Mouse (Mus musculus) limb, embryonic 14.5 days (tissue): ENCODE measurements around the gene Plekhg6. TPM values are rescaled to one million over a fixed set of nuclear protein-coding genes. Genes with fewer than 3 reads are reported as not detected.

Experiments
- ATAC-seq: fragments of 200-750 bp; cut with Nextera tagmentation; 2 replicates; pipeline ENCODE4 v1.8.0; 2017; ENCODE audit warnings: low read depth, moderate number of reproducible peaks, moderate TSS enrichment; ENCODE audit not compliant: low FRiP score
- DNase-seq: peaks from one replicate; pipeline ENCODE4 v3.0.0-alpha.2; 2015; ENCODE audit warnings: low spot score
- H3K27ac ChIP-seq: fragments of 300-500 bp; sonication (generic); replicated peaks from 2 replicates; pipeline ENCODE4 v1.5.1; 2014; ENCODE audit warnings: low read depth, mild to moderate bottlenecking, low read length, moderate library complexity, mixed read lengths
- H3K27me3 ChIP-seq: fragments of 300-500 bp; sonication (generic); 2 replicates; pipeline ENCODE4 v1.6.1; 2014; ENCODE audit warnings: low read length, mixed read lengths; ENCODE audit not compliant: control insufficient read depth, insufficient read depth
- H3K36me3 ChIP-seq: fragments of 300-500 bp; sonication (generic); 2 replicates; pipeline ENCODE4 v1.6.1; 2014; ENCODE audit warnings: mild to moderate bottlenecking, low read length, moderate library complexity, mixed read lengths; ENCODE audit not compliant: control insufficient read depth, insufficient read depth
- H3K4me1 ChIP-seq: fragments of 300-500 bp; sonication (generic); 2 replicates; pipeline ENCODE4 v1.6.1; 2014; ENCODE audit warnings: antibody characterized with exemption, low read length, mixed read lengths; ENCODE audit not compliant: control insufficient read depth, insufficient read depth
- H3K4me2 ChIP-seq: fragments of 300-500 bp; sonication (generic); replicated peaks from 2 replicates; pipeline ENCODE4 v1.6.1; 2014; ENCODE audit warnings: low read depth, mild to moderate bottlenecking, low read length, moderate library complexity; ENCODE audit not compliant: severe bottlenecking
- H3K4me3 ChIP-seq: fragments of 300-500 bp; sonication (generic); replicated peaks from 2 replicates; pipeline ENCODE4 v1.5.1; 2014; ENCODE audit warnings: low read length
- H3K9ac ChIP-seq: fragments of 300-500 bp; sonication (generic); 2 replicates; pipeline ENCODE4 v1.6.1; 2014; ENCODE audit warnings: mild to moderate bottlenecking, low read depth, low read length, moderate library complexity; ENCODE audit not compliant: severe bottlenecking
- H3K9me3 ChIP-seq: fragments of 300-500 bp; sonication (generic); 2 replicates; pipeline ENCODE4 v1.6.1; 2016; ENCODE audit warnings: low read length; ENCODE audit not compliant: control insufficient read depth
- POLR2A ChIP-seq: fragments of 200-500 bp; IDR thresholded peaks from 2 replicates; pipeline ENCODE4 v1.8.0; 2012; ENCODE audit warnings: inconsistent platforms, mild to moderate bottlenecking, moderate library complexity, borderline replicate concordance; ENCODE audit not compliant: insufficient read depth, insufficient read length; ENCODE audit errors: extremely low read depth
- WGBS: fragments of 180-500 bp; shearing (Covaris S2); extraction: QIAGEN DNeasy Blood & Tissue Kit; methylation state at CpG from one replicate; pipeline ENCODE4 v1.1.7; 2014; 5-methylcytosine and 5-hydroxymethylcytosine counted together
- polyA plus RNA-seq, 2 experiments: library from polyadenylated mRNA; depleted of rRNA in 1 of 2; stranded (reverse) in 1 of 2; unstranded in 1 of 2; fragments of >200 nt; fragmentation: Nextera tagmentation in 1 of 2; extraction: Ambion mirVana in 1 of 2; gene quantifications; 2 replicates each; pipeline versions ENCODE4 v1.2.1 to v1.2.3; 2012 to 2014

Plekhg6 gene
- polyA plus RNA-seq, 2 experiments: 1.3 to 1.6 TPM

- peak; percentile 28; the same call in 1 of the 2 replicates for ATAC-seq
- Histone ChIP-seq H3K27me3 (no peaks in the 10 kb centered on the region), H3K4me2 (no peak overlapping the region), H3K9ac (no peak overlapping the region), H3K27ac (no peak overlapping the region), H3K36me3 (no peaks in the 10 kb centered on the region), H3K9me3 (no peaks in the 10 kb centered on the region), H3K4me3 (no peak overlapping the region), H3K4me1 (0 out of 2 replicates have a peak, but pooled peaks cover 7% of the 10 kb centered on the region)
- TF ChIP-seq POLR2A: no peak
- WGBS: 55% methylated on average over 4 of the region's 4 CpGs
- DNase-seq: peak; percentile 59
These were observed 12.7 kb downstream of the Plekhg6 start for GRCm38 (mm10) chr6:125367758-125368371.

GRCm38 (mm10) chr6:125366133-125366532 lies 14.5 kb downstream of the Plekhg6 start:
- no peak overlapping the region for H3K27ac ChIP-seq
- H3K9me3 ChIP-seq: no peaks in the 10 kb centered on the region
- WGBS: 71% methylated on average over 1 of the region's 1 CpGs
- H3K9ac ChIP-seq: no peak overlapping the region
- ATAC-seq (no peak), DNase-seq (no peak)
- no peaks in the 10 kb centered on the region; the same call in 1 of the 2 replicates for H3K27me3 ChIP-seq
- no peak for TF ChIP-seq POLR2A
- no peak overlapping the region for H3K4me2 ChIP-seq
- H3K36me3 ChIP-seq: peaks cover 16% of the 10 kb centered on the region
- 0 out of 2 replicates have a peak, but pooled peaks cover 7% of the 10 kb centered on the region for H3K4me1 ChIP-seq
- no peak overlapping the region for H3K4me3 ChIP-seq

DNA sequence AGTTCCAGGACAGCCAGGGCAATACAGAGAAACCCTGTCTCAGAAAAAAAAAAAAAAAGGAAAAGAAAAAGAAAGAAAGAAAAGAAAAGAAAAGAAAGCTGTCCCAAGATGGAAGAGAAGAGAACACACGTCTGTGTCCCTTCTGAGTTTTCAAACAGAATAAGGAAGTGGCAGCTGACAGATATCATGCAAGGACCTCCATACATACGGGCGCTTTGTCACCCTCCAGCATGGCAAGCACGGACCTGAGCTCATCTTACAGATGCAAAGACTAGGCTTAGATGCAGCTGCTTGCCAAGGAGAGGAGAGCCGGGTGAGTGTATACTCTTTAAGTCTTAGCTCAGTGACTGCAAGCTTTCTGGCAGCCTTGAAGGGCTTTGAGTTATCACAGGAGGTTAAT lies 15.1 kb downstream of the Plekhg6 start:
- no peaks in the 10 kb centered on the region; the same call in 1 of the 2 replicates for H3K27me3 ChIP-seq

DNA sequence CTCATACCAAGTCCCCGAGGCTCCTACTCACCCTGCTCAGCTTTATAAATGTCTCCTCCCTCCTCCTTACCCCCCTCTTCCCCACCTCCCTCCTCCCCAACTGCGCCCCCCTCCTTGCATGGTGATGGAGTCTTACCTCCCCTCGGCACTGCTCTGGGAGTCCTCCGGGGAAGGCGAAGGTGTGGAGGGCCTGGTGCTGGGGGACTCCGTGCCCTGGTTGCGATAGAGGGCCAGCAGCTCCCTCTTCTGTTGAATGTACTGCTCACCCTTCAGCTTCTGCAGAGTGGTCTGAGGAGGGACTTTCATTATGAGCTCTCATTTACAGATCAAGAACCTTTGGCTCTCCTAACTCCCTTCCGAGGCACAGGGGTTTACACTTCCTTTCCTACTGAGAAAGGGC lies 16.1 kb downstream of the Plekhg6 start:
- no peak overlapping the region for H3K4me2 ChIP-seq
- no peak for ATAC-seq

More for the DNA sequence above, 15.1 kb downstream of the Plekhg6 start:
- no peak for TF ChIP-seq POLR2A
- Histone ChIP-seq H3K4me3 (no peak overlapping the region), H3K9ac (no peak overlapping the region), H3K4me2 (no peak overlapping the region), H3K9me3 (no peaks in the 10 kb centered on the region), H3K4me1 (0 out of 2 replicates have a peak, but pooled peaks cover 7% of the 10 kb centered on the region), H3K36me3 (peaks cover 22% of the 10 kb centered on the region), H3K27ac (no peak overlapping the region)
- DNase-seq: no peak
- 82% methylated on average over 5 of the region's 5 CpGs for WGBS
- ATAC-seq: no peak

DNA sequence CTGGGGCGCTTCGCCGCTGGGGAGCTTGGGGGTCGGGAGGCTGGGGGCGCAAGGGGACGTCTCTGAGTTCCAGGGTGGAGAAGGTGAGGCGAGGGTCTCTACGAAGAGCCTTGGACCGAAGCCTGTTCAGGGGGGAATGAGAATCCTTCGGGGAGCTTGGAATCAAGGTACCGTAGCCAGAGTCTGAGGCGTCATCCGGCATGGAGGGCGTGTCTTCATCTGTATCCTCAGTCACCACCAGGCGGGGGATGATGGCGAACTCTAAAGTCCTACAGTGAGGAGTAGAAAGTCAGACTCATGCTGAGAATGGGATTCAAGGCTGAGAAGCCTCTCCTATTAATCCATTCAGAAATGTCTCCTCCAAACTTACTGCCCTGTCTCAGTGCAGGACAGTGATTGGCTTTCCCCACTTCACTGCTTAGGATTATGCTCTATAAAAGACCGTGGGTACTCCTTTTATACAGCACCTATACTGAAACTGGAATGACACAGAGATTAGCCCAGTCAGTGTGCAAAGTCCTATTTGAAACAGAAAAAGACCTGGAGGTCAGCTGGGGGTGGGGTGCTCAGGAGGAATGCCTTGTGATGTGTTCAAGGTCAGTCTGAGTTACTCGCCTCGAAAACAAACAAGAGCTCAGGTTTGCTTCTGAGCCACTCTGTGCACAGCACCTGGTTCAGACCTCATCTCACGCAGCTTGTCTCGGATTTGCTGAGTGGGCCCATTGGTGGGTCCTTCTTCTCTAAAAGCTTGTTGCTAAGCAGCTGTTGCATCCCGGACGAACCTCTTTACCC lies 16.9 kb downstream of the Plekhg6 start:
- Histone ChIP-seq H3K9ac (no peak overlapping the region), H3K4me1 (0 out of 2 replicates have a peak, but pooled peaks cover 7% of the 10 kb centered on the region), H3K36me3 (peaks cover 40% of the 10 kb centered on the region), H3K4me3 (no peak overlapping the region), H3K9me3 (no peaks in the 10 kb centered on the region), H3K27ac (no peak overlapping the region), H3K27me3 (no peaks in the 10 kb centered on the region; the same call in 1 of the 2 replicates), H3K4me2 (no peak overlapping the region)
- no peak for TF ChIP-seq POLR2A
- 14% methylated on average over 23 of the region's 23 CpGs for WGBS
- ATAC-seq: no peak
- DNase-seq: no peak

More for the DNA sequence above, 16.1 kb downstream of the Plekhg6 start:
- Histone ChIP-seq H3K9ac (peak overlapping the region; percentile 44; the same call in 1 of the 2 replicates), H3K4me1 (0 out of 2 replicates have a peak, but pooled peaks cover 7% of the 10 kb centered on the region), H3K27me3 (no peaks in the 10 kb centered on the region; the same call in 1 of the 2 replicates), H3K9me3 (no peaks in the 10 kb centered on the region), H3K27ac (no peak overlapping the region), H3K4me3 (no peak overlapping the region), H3K36me3 (peaks cover 32% of the 10 kb centered on the region)
- no peak for DNase-seq
- WGBS: 2% methylated on average over 8 of the region's 8 CpGs
- no peak for TF ChIP-seq POLR2A
